Mouse (Mus musculus) embryonic fibroblast, embryonic 13.5 days (primary cell): ENCODE measurements around the gene Plcd3. TPM values are rescaled to one million over a fixed set of nuclear protein-coding genes. Genes with fewer than 3 reads are reported as not detected.
A peak's percentile ranks its signal among the peaks of the same experiment; 100 is the strongest.

ENCODE experiments used
- H3K27ac ChIP-seq: 2 replicates; pipeline ENCODE4 v1.5.1; 2012; ENCODE audit warnings: low read length, control low read depth, inconsistent platforms; ENCODE audit not compliant: insufficient read depth
- H3K4me1 ChIP-seq: 2 replicates; pipeline ENCODE4 v1.6.1; 2011; ENCODE audit warnings: low read length; ENCODE audit not compliant: control insufficient read depth, insufficient read depth
- H3K4me3 ChIP-seq: 2 replicates; pipeline ENCODE4 v1.5.1; 2011; ENCODE audit warnings: mild to moderate bottlenecking, control low read depth, low read length; ENCODE audit not compliant: insufficient read depth
- CTCF ChIP-seq: IDR thresholded peaks from 2 replicates; pipeline ENCODE4 v1.5.1; 2011; ENCODE audit warnings: mild to moderate bottlenecking, control low read depth, low read length, moderate library complexity, borderline replicate concordance; ENCODE audit not compliant: insufficient read depth
- POLR2A ChIP-seq: IDR thresholded peaks from 2 replicates; pipeline ENCODE4 v1.6.1; 2011; ENCODE audit warnings: low read depth, mild to moderate bottlenecking, control low read depth, low read length, moderate library complexity
- polyA plus RNA-seq: library from polyadenylated mRNA; stranded (reverse); fragments of >200 nt; gene quantifications from 2 replicates; pipeline ENCODE4 v1.2.4, GENCODE M21; 2011; ENCODE audit warnings: low read depth; ENCODE audit not compliant: missing spikeins, insufficient read length

The Plcd3 gene
- polyA plus RNA-seq, 1 experiment = 5.6 TPM

GRCm38 (mm10) chr11:103068884-103069283, 32.6 kb downstream of the Plcd3 start:
- Histone ChIP-seq H3K4me3 (no peak overlapping the region), H3K4me1 (0 out of 2 replicates have a peak, but pooled peaks cover 5% of the 10 kb centered on the region), H3K27ac (no peak overlapping the region)
- TF ChIP-seq POLR2A (no peak), CTCF (no peak)

GRCm38 (mm10) chr11:103068272-103068671, 33.2 kb downstream of the Plcd3 start:
- TF ChIP-seq CTCF = no peak
- no peak for TF ChIP-seq POLR2A
- Histone ChIP-seq H3K4me3 (no peak overlapping the region), H3K27ac (no peak overlapping the region), H3K4me1 (0 out of 2 replicates have a peak, but pooled peaks cover 5% of the 10 kb centered on the region)

GRCm38 (mm10) chr11:103067457-103068001, 33.9 kb downstream of the Plcd3 start:
- H3K27ac ChIP-seq = peak overlapping the region; percentile 19; the same call in 1 of the 2 replicates
- no peak for TF ChIP-seq CTCF
- TF ChIP-seq POLR2A = no peak
- H3K4me1 ChIP-seq = 0 out of 2 replicates have a peak, but pooled peaks cover 5% of the 10 kb centered on the region
- H3K4me3 ChIP-seq = no peak overlapping the region

- Histone ChIP-seq H3K4me1 (0 out of 2 replicates have a peak, but pooled peaks cover 5% of the 10 kb centered on the region), H3K4me3 (no peak overlapping the region), H3K27ac (no peak overlapping the region)
- TF ChIP-seq POLR2A = no peak
These were observed 34.5 kb downstream of the Plcd3 start for GRCm38 (mm10) chr11:103067051-103067361.

- TF ChIP-seq CTCF (no peak), POLR2A (no peak)
- H3K27ac ChIP-seq = no peak overlapping the region
- 0 out of 2 replicates have a peak, but pooled peaks cover 5% of the 10 kb centered on the region for H3K4me1 ChIP-seq
These were observed 35.0 kb downstream of the Plcd3 start for GRCm38 (mm10) chr11:103066191-103067050.

GRCm38 (mm10) chr11:103058499-103059085, 42.9 kb downstream of the Plcd3 start:
- TF ChIP-seq POLR2A (no peak), CTCF (no peak)
- Histone ChIP-seq H3K4me1 (no peaks in the 10 kb centered on the region), H3K4me3 (no peak overlapping the region), H3K27ac (no peak overlapping the region)

More at GRCm38 (mm10) chr11:103066191-103067050, 35.0 kb downstream of the Plcd3 start:
- H3K4me3 ChIP-seq = no peak overlapping the region

GRCm38 (mm10) chr11:103056636-103057035, 44.8 kb downstream of the Plcd3 start:
- no peak for TF ChIP-seq POLR2A
- no peak for TF ChIP-seq CTCF
- peaks cover 11% of the 10 kb centered on the region for H3K4me1 ChIP-seq
- H3K4me3 ChIP-seq = no peak overlapping the region
- H3K27ac ChIP-seq = no peak overlapping the region

GRCm38 (mm10) chr11:103054798-103055197, 46.7 kb downstream of the Plcd3 start:
- TF ChIP-seq POLR2A (no peak), CTCF (no peak)
- Histone ChIP-seq H3K4me1 (peaks cover 19% of the 10 kb centered on the region), H3K4me3 (no peak overlapping the region), H3K27ac (no peak overlapping the region)

- TF ChIP-seq CTCF = no peak
- no peak for TF ChIP-seq POLR2A
- Histone ChIP-seq H3K27ac (no peak overlapping the region), H3K4me1 (peaks cover 19% of the 10 kb centered on the region), H3K4me3 (no peak overlapping the region)
These were observed 48.0 kb downstream of the Plcd3 start for GRCm38 (mm10) chr11:103053191-103054076.
